Mouse (Mus musculus) bone marrow, adult 2 months (tissue): ENCODE results near the gene Ltf.

Source experiments
- CTCF ChIP-seq: fragments of 200-500 bp; IDR thresholded peaks from 2 replicates; pipeline ENCODE4 v1.5.1; 2011; ENCODE audit warnings: low read length, control low read depth; ENCODE audit not compliant: control insufficient read depth, insufficient read depth
- POLR2A ChIP-seq: fragments of 200-500 bp; IDR thresholded peaks from 2 replicates; pipeline ENCODE4 v1.6.1; 2011; ENCODE audit warnings: low read depth, mild to moderate bottlenecking, control low read depth, low read length, borderline replicate concordance; ENCODE audit not compliant: control insufficient read depth

DNA sequence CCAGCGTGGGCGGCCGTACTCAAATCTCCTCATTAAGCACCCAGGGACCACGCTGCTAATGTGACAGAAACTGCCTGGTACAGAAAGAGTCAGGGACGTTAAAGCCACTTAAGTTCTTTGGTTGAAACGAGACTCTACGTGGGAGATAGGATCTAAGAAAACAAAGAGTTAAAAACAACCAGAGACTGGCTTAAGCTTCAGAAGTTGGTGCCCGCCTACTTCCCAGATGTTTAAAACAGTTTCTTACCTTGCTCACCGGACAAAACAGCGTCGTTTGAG is 37.4 kb downstream of the Ltf start:
- TF ChIP-seq CTCF (no peak), POLR2A (no peak)
